Mouse (Mus musculus): ENCODE measurements at regions not wholly inside any gene's neighbourhood (a gene's known extent, or its start where the extent isn't known, plus 50 kb on each side); places are given as distances from the start of the nearest gene placed in this dataset.

GRCm38 (mm10) chr3:66506125-66506524 is 209.5 kb upstream of the Veph1 start:
- DNase-seq (ENCODE audit: low read depth, low spot score) = no peak
- no peak overlapping the region for H3K9ac ChIP-seq (ENCODE audit: insufficient read depth, low read depth, low read length, poor library complexity, severe bottlenecking)
- no peak overlapping the region for H3K27ac ChIP-seq (ENCODE audit: insufficient read depth, low read depth, low read length, poor library complexity, severe bottlenecking)
- no peak overlapping the region for H3K4me3 ChIP-seq (ENCODE audit: insufficient read depth in 1 of 2, low read depth in 1 of 2, low read length in 2 of 2, poor library complexity in 1 of 2, severe bottlenecking in 1 of 2)
- TF ChIP-seq MAFK (IDR thresholded peaks at IDR 0.05; ENCODE audit: insufficient read depth, low read depth, low read length) (no peak), ZC3H11A (IDR thresholded peaks at IDR 0.05; ENCODE audit: borderline replicate concordance, low read depth, low read length) (no peak), ZNF384 (IDR thresholded peaks at IDR 0.05; ENCODE audit: low read depth, low read length) (no peak), CHD2 (IDR thresholded peaks at IDR 0.05; ENCODE audit: low read depth, low read length) (no peak), HCFC1 (IDR thresholded peaks at IDR 0.05; ENCODE audit: borderline replicate concordance, insufficient read depth, low read length) (no peak)
- in situ Hi-C loops (cut with MboI; ENCODE audit: low sequenced_read_pairs in 2 of 2, unreplicated experiment in 2 of 2) = no loop called here
- H3K9me3 ChIP-seq (ENCODE audit: control insufficient read depth, insufficient read depth, low read depth, low read length) = no peaks in the 10 kb centered on the region
- no peaks in the 10 kb centered on the region for H3K36me3 ChIP-seq (ENCODE audit: control insufficient read depth, insufficient read depth, low read length, poor library complexity, severe bottlenecking)
- H3K4me1 ChIP-seq (ENCODE audit: control insufficient read depth in 2 of 2, insufficient read depth in 2 of 2, low read length in 2 of 2, poor library complexity in 1 of 2) = no peaks in the 10 kb centered on the region

- Histone ChIP-seq H3K4me3 (ENCODE audit: insufficient read depth in 1 of 2, low read depth in 1 of 2, low read length in 2 of 2, poor library complexity in 1 of 2, severe bottlenecking in 1 of 2) (no peak overlapping the region), H3K27ac (ENCODE audit: insufficient read depth, low read depth, low read length, poor library complexity, severe bottlenecking) (no peak overlapping the region)
- no peak for DNase-seq (ENCODE audit: low read depth, low spot score)
Observed at GRCm38 (mm10) chr3:66505476-66506076, 208.9 kb upstream of the Veph1 start.

DNA sequence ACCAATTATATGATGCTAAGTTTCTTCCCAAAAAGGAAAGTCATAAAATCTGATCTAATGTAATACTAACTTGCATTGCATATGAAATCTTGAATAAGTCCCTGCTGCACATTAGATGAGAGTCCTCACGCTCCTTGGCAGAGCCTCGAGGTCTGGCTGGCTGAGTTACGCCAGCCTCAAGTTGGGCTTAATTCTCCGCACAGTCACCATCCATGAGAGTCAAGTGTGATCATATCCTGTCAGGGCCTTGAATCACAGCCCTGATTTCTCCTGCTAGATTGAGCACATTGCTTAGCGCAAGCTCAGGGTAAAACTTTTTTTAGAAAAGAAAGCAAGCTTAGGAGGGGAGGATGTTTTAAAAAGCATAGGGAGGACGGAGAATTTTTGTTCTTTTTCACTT is 208.1 kb upstream of the Veph1 start:
- Histone ChIP-seq H3K4me1 (ENCODE audit: control insufficient read depth in 2 of 2, insufficient read depth in 2 of 2, low read length in 2 of 2, poor library complexity in 1 of 2) (no peaks in the 10 kb centered on the region), H3K9me3 (ENCODE audit: control insufficient read depth, insufficient read depth, low read depth, low read length) (no peaks in the 10 kb centered on the region), H3K9ac (ENCODE audit: insufficient read depth, low read depth, low read length, poor library complexity, severe bottlenecking) (no peak overlapping the region), H3K4me3 (ENCODE audit: insufficient read depth in 1 of 2, low read depth in 1 of 2, low read length in 2 of 2, poor library complexity in 1 of 2, severe bottlenecking in 1 of 2) (no peak overlapping the region), H3K36me3 (ENCODE audit: control insufficient read depth, insufficient read depth, low read length, poor library complexity, severe bottlenecking) (no peaks in the 10 kb centered on the region), H3K27ac (ENCODE audit: insufficient read depth, low read depth, low read length, poor library complexity, severe bottlenecking) (no peak overlapping the region)
- DNase-seq (ENCODE audit: low read depth, low spot score) = no peak
- in situ Hi-C loops (cut with MboI; ENCODE audit: low sequenced_read_pairs in 2 of 2, unreplicated experiment in 2 of 2) = no loop called here
- TF ChIP-seq ZC3H11A (IDR thresholded peaks at IDR 0.05; ENCODE audit: borderline replicate concordance, low read depth, low read length) (no peak), HCFC1 (IDR thresholded peaks at IDR 0.05; ENCODE audit: borderline replicate concordance, insufficient read depth, low read length) (no peak), CHD2 (IDR thresholded peaks at IDR 0.05; ENCODE audit: low read depth, low read length) (no peak), ZNF384 (IDR thresholded peaks at IDR 0.05; ENCODE audit: low read depth, low read length) (no peak), MAFK (IDR thresholded peaks at IDR 0.05; ENCODE audit: insufficient read depth, low read depth, low read length) (no peak)

More at GRCm38 (mm10) chr3:66505476-66506076, 208.9 kb upstream of the Veph1 start:
- Histone ChIP-seq H3K9me3 (ENCODE audit: control insufficient read depth, insufficient read depth, low read depth, low read length) (no peaks in the 10 kb centered on the region), H3K36me3 (ENCODE audit: control insufficient read depth, insufficient read depth, low read length, poor library complexity, severe bottlenecking) (no peaks in the 10 kb centered on the region), H3K4me1 (ENCODE audit: control insufficient read depth in 2 of 2, insufficient read depth in 2 of 2, low read length in 2 of 2, poor library complexity in 1 of 2) (no peaks in the 10 kb centered on the region), H3K9ac (ENCODE audit: insufficient read depth, low read depth, low read length, poor library complexity, severe bottlenecking) (no peak overlapping the region)
- in situ Hi-C loops (cut with MboI; ENCODE audit: low sequenced_read_pairs in 2 of 2, unreplicated experiment in 2 of 2) = no loop called here
- no peak for TF ChIP-seq ZNF384 (IDR thresholded peaks at IDR 0.05; ENCODE audit: low read depth, low read length)
- TF ChIP-seq ZC3H11A (IDR thresholded peaks at IDR 0.05; ENCODE audit: borderline replicate concordance, low read depth, low read length) = no peak
- no peak for TF ChIP-seq HCFC1 (IDR thresholded peaks at IDR 0.05; ENCODE audit: borderline replicate concordance, insufficient read depth, low read length)
- TF ChIP-seq MAFK (IDR thresholded peaks at IDR 0.05; ENCODE audit: insufficient read depth, low read depth, low read length) = no peak
- TF ChIP-seq CHD2 (IDR thresholded peaks at IDR 0.05; ENCODE audit: low read depth, low read length) = no peak

DNA sequence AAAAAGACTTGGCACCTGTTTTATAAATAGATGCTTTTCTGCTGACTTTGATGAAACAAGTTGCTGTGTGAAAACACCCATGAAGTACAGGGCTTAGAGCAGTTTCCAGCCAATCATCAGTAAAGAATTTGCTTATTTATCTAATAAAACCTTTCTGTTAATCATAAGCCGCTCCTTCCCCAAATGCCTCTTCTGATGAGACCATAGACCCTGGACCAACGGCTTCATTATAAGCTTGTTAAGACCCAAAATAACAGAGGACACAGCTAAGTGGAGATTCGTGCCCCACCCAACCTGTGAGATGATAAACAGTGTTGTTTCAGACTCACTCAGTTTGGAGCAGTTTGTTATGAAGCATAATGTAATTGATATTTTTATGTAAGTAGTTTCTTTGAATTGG is 207.0 kb upstream of the Veph1 start:
- Histone ChIP-seq H3K9me3 (ENCODE audit: control insufficient read depth, insufficient read depth, low read depth, low read length) (no peaks in the 10 kb centered on the region), H3K27ac (ENCODE audit: insufficient read depth, low read depth, low read length, poor library complexity, severe bottlenecking) (no peak overlapping the region), H3K36me3 (ENCODE audit: control insufficient read depth, insufficient read depth, low read length, poor library complexity, severe bottlenecking) (no peaks in the 10 kb centered on the region), H3K9ac (ENCODE audit: insufficient read depth, low read depth, low read length, poor library complexity, severe bottlenecking) (no peak overlapping the region), H3K4me3 (ENCODE audit: insufficient read depth in 1 of 2, low read depth in 1 of 2, low read length in 2 of 2, poor library complexity in 1 of 2, severe bottlenecking in 1 of 2) (no peak overlapping the region), H3K4me1 (ENCODE audit: control insufficient read depth in 2 of 2, insufficient read depth in 2 of 2, low read length in 2 of 2, poor library complexity in 1 of 2) (no peaks in the 10 kb centered on the region)
- in situ Hi-C loops (cut with MboI; ENCODE audit: low sequenced_read_pairs in 2 of 2, unreplicated experiment in 2 of 2) = no loop called here
- no peak for DNase-seq (ENCODE audit: low read depth, low spot score)
- TF ChIP-seq ZNF384 (IDR thresholded peaks at IDR 0.05; ENCODE audit: low read depth, low read length) = no peak
- no peak for TF ChIP-seq CHD2 (IDR thresholded peaks at IDR 0.05; ENCODE audit: low read depth, low read length)
- no peak for TF ChIP-seq MAFK (IDR thresholded peaks at IDR 0.05; ENCODE audit: insufficient read depth, low read depth, low read length)
- TF ChIP-seq HCFC1 (IDR thresholded peaks at IDR 0.05; ENCODE audit: borderline replicate concordance, insufficient read depth, low read length) = no peak
- TF ChIP-seq ZC3H11A (IDR thresholded peaks at IDR 0.05; ENCODE audit: borderline replicate concordance, low read depth, low read length) = no peak
